Mouse (Mus musculus) forelimb bud, embryonic 11.5 days (tissue): ENCODE data around the gene Utp11.

Experiments used
- DNase-seq: peaks from one replicate; pipeline ENCODE4 v3.0.0-alpha.2; 2012; ENCODE audit warnings: low read depth, low spot score

Gene Utp11

DNA sequence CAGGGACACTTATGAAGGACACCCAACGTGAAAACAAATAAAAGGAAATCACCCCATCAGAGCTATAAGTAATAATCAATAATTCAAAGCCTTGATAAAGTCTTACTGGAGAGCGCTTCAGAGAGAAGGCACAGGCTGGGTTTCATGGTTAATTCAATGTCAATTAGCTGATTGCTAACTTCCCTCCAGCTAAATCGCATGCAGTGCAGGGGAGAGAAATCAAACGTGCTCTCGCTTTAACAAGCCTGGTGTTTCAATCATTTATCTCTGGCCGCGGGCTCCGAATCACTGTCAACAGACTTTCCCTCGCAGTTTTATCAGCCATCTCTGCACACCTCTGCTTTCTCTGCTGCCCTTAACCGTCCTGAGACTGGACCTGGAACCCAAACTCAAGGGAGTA, 60.5 kb downstream of the Utp11 start:
- no peak for DNase-seq

GRCm38 (mm10) chr4:124631456-124631855, 61.9 kb downstream of the Utp11 start:
- DNase-seq, result no peak
